Mouse (Mus musculus): ENCODE results near the gene Nav3.

Gene Nav3

GRCm38 (mm10) chr10:110192881-110193280, 263.1 kb downstream of the Nav3 start:
- no peak for DNase-seq (ENCODE audit: low read depth, low spot score)

GRCm38 (mm10) chr10:110192026-110192805, 263.8 kb downstream of the Nav3 start:
- no peak for DNase-seq (ENCODE audit: low read depth, low spot score)

- DNase-seq (ENCODE audit: low read depth, low spot score): no peak
Observed at GRCm38 (mm10) chr10:110186242-110186641, 269.8 kb downstream of the Nav3 start.

- DNase-seq (ENCODE audit: low read depth, low spot score): no peak
Observed at GRCm38 (mm10) chr10:110175874-110176273, 280.1 kb downstream of the Nav3 start.

GRCm38 (mm10) chr10:110169416-110169815, 286.6 kb downstream of the Nav3 start:
- no peak for DNase-seq (ENCODE audit: low read depth, low spot score)

GRCm38 (mm10) chr10:110168892-110169291, 287.1 kb downstream of the Nav3 start:
- no peak for DNase-seq (ENCODE audit: low read depth, low spot score)

- DNase-seq (ENCODE audit: low read depth, low spot score): no peak
Observed at GRCm38 (mm10) chr10:110162596-110162995, 293.4 kb downstream of the Nav3 start.

- DNase-seq (ENCODE audit: low read depth, low spot score): no peak
Observed at GRCm38 (mm10) chr10:110160894-110161293, 295.1 kb downstream of the Nav3 start.

GRCm38 (mm10) chr10:110159548-110159947, 296.5 kb downstream of the Nav3 start:
- no peak for DNase-seq (ENCODE audit: low read depth, low spot score)

- DNase-seq (ENCODE audit: low read depth, low spot score): no peak
Observed at GRCm38 (mm10) chr10:110158122-110158521, 297.9 kb downstream of the Nav3 start.

GRCm38 (mm10) chr10:110156412-110156811, 299.6 kb downstream of the Nav3 start:
- no peak for DNase-seq (ENCODE audit: low read depth, low spot score)

GRCm38 (mm10) chr10:110155494-110155893, 300.5 kb downstream of the Nav3 start:
- no peak for DNase-seq (ENCODE audit: low read depth, low spot score)

- DNase-seq (ENCODE audit: low read depth, low spot score): no peak
Observed at GRCm38 (mm10) chr10:110154873-110155237, 301.1 kb downstream of the Nav3 start.

- no peak for DNase-seq (ENCODE audit: low read depth, low spot score)
Observed at GRCm38 (mm10) chr10:110154001-110154872, 301.8 kb downstream of the Nav3 start.

- DNase-seq (ENCODE audit: low read depth, low spot score): no peak
Observed at GRCm38 (mm10) chr10:110120572-110120971, 335.4 kb downstream of the Nav3 start.

- no peak for DNase-seq (ENCODE audit: low read depth, low spot score)
Observed at GRCm38 (mm10) chr10:110117341-110117740, 338.7 kb downstream of the Nav3 start.

GRCm38 (mm10) chr10:110112669-110113458, 343.1 kb downstream of the Nav3 start:
- DNase-seq (ENCODE audit: low read depth, low spot score): no peak

- no peak for DNase-seq (ENCODE audit: low read depth, low spot score)
Observed at GRCm38 (mm10) chr10:110103255-110103654, 352.7 kb downstream of the Nav3 start.

- DNase-seq (ENCODE audit: low read depth, low spot score): no peak
Observed at GRCm38 (mm10) chr10:110102231-110102630, 353.8 kb downstream of the Nav3 start.

- DNase-seq (ENCODE audit: low read depth, low spot score): no peak
Observed at GRCm38 (mm10) chr10:110094433-110094832, 361.6 kb downstream of the Nav3 start.

- no peak for DNase-seq (ENCODE audit: low read depth, low spot score)
Observed at GRCm38 (mm10) chr10:110088444-110089061, 367.5 kb downstream of the Nav3 start.

Measured in ZHBTc4 (cell line).